Mouse (Mus musculus) midbrain, embryonic 12.5 days (tissue): ENCODE measurements at regions not wholly inside any gene's neighbourhood (a gene's known extent, or its start where the extent isn't known, plus 50 kb on each side); places are given as distances from the start of the nearest gene placed in this dataset.
A peak's percentile ranks its signal among the peaks of the same experiment; 100 is the strongest.

ENCODE experiments used
- ATAC-seq: fragments of 200-750 bp; cut with Nextera tagmentation; 2 replicates; pipeline ENCODE4 v1.8.0; 2017; ENCODE audit warnings: low read depth, moderate TSS enrichment, moderate library complexity; ENCODE audit not compliant: low FRiP score
- H3K27ac ChIP-seq: fragments of 300-500 bp; sonication (generic); replicated peaks from 2 replicates; pipeline ENCODE4 v1.5.1; 2016; ENCODE audit warnings: mild to moderate bottlenecking
- H3K27me3 ChIP-seq: fragments of 300-500 bp; sonication (generic); 2 replicates; pipeline ENCODE4 v1.6.1; 2016; ENCODE audit warnings: mild to moderate bottlenecking
- H3K36me3 ChIP-seq: fragments of 300-500 bp; sonication (generic); 2 replicates; pipeline ENCODE4 v1.6.1; 2016
- H3K4me1 ChIP-seq: fragments of 300-500 bp; sonication (generic); 2 replicates; pipeline ENCODE4 v1.6.1; 2016
- H3K4me2 ChIP-seq: fragments of 300-500 bp; sonication (generic); replicated peaks from 2 replicates; pipeline ENCODE4 v1.6.1; 2016; ENCODE audit warnings: mild to moderate bottlenecking, moderate library complexity
- H3K4me3 ChIP-seq: fragments of 300-500 bp; sonication (generic); 2 replicates; pipeline ENCODE4 v1.5.1; 2016; ENCODE audit warnings: mild to moderate bottlenecking
- H3K9ac ChIP-seq: fragments of 300-500 bp; sonication (generic); replicated peaks from 2 replicates; pipeline ENCODE4 v1.6.1; 2016; ENCODE audit warnings: mild to moderate bottlenecking, moderate library complexity
- H3K9me3 ChIP-seq: fragments of 300-500 bp; sonication (generic); 2 replicates; pipeline ENCODE4 v1.6.1; 2016; ENCODE audit warnings: mild to moderate bottlenecking
- WGBS: fragments of 180-500 bp; shearing (Covaris S2); methylation state at CpG from one replicate; pipeline ENCODE4 v1.1.7; 2016; 5-methylcytosine and 5-hydroxymethylcytosine counted together

- no peaks in the 10 kb centered on the region for H3K36me3 ChIP-seq
- ATAC-seq = no peak
- H3K27me3 ChIP-seq = no peaks in the 10 kb centered on the region
- H3K9me3 ChIP-seq = no peaks in the 10 kb centered on the region
- no peak overlapping the region for H3K27ac ChIP-seq
- no peak overlapping the region for H3K9ac ChIP-seq
- H3K4me2 ChIP-seq = no peak overlapping the region
- WGBS = 85% methylated on average over 2 of the region's 2 CpGs
- no peak overlapping the region for H3K4me3 ChIP-seq
- H3K4me1 ChIP-seq = no peaks in the 10 kb centered on the region
These were observed 330.9 kb upstream of the Mgat4c start for GRCm38 (mm10) chr10:101350198-101350897.

DNA sequence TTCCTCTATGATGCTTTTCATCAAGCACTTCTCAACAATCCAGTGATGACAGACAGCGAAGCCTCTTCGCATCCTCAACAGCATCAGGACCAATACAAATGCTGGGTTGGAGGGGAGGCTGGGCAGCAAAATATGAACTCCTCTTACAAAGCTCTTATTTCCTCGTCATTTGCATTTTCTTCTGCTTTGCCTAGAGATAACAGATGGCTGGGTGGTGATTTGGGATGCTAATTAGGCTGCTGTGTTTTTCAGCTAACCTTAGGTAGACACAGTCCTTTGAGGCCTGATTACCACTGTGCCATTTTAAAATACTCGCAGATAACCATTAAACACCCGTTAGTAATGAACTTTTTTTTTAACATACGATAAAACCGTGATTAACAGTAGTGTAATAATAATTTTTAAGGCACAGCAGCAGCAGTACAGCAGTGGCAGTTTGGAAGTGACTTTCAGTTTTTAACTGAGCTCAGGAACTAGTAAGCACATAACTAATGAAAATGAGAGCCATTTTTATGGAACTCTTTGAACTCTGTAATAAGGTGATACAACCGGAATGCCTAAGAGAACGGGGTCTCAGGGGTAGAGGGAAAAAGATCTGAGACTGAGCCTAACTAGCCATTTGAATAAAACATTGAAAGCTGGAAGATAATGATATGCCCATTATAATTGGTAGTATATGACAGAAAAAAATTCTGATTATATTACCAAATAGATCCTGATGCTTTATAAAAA lies 307.3 kb upstream of the Mgat4c start:
- H3K4me3 ChIP-seq = no peak overlapping the region
- no peaks in the 10 kb centered on the region for H3K9me3 ChIP-seq
- 61% methylated on average over 9 of the region's 9 CpGs for WGBS
- no peak overlapping the region for H3K9ac ChIP-seq
- H3K4me1 ChIP-seq = peaks cover 6% of the 10 kb centered on the region; the same call in 1 of the 2 replicates
- peak; percentile 95 for ATAC-seq
- H3K4me2 ChIP-seq = no peak overlapping the region
- peak overlapping the region; percentile 46; the same call in 1 of the 2 replicates for H3K27ac ChIP-seq
- H3K27me3 ChIP-seq = no peaks in the 10 kb centered on the region
- no peaks in the 10 kb centered on the region for H3K36me3 ChIP-seq

GRCm38 (mm10) chr10:101393416-101393815 lies 287.9 kb upstream of the Mgat4c start:
- WGBS = 68% methylated on average over 2 of the region's 2 CpGs
- Histone ChIP-seq H3K36me3 (no peaks in the 10 kb centered on the region), H3K27me3 (no peaks in the 10 kb centered on the region), H3K9ac (no peak overlapping the region), H3K4me3 (no peak overlapping the region), H3K9me3 (no peaks in the 10 kb centered on the region), H3K4me1 (peaks cover 2% of the 10 kb centered on the region; the same call in 1 of the 2 replicates), H3K27ac (no peak overlapping the region), H3K4me2 (no peak overlapping the region)
- ATAC-seq = no peak

DNA sequence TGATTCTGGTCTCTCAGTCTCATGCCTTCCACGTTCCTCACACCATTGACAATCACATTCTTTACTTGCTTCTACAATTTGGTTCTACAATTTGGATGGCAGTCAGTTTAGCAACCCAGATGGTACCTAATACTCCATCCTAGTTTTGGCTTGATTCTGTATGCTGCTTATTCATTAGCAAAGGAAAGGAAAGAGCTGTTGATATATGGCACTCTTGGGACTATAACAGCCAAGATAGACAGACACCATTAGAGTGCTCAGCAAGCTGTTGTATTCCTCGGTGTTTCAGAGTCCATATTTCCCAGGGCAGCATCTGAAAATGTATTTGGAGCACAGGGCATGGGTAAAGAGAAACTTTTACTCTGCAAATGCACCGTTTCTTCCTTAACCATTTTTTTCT lies 282.1 kb upstream of the Mgat4c start:
- H3K36me3 ChIP-seq = no peaks in the 10 kb centered on the region
- H3K9ac ChIP-seq = no peak overlapping the region
- WGBS = 85% methylated on average over 3 of the region's 3 CpGs
- no peak overlapping the region for H3K4me3 ChIP-seq
- H3K4me2 ChIP-seq = no peak overlapping the region
- no peak for ATAC-seq
- no peaks in the 10 kb centered on the region for H3K4me1 ChIP-seq
- H3K27me3 ChIP-seq = no peaks in the 10 kb centered on the region
- no peak overlapping the region for H3K27ac ChIP-seq
- H3K9me3 ChIP-seq = no peaks in the 10 kb centered on the region

- no peak overlapping the region for H3K4me3 ChIP-seq
- H3K27me3 ChIP-seq = no peaks in the 10 kb centered on the region
- no peaks in the 10 kb centered on the region for H3K4me1 ChIP-seq
- no peak overlapping the region for H3K4me2 ChIP-seq
- no peak overlapping the region for H3K27ac ChIP-seq
- H3K9me3 ChIP-seq = no peaks in the 10 kb centered on the region
- no peaks in the 10 kb centered on the region for H3K36me3 ChIP-seq
- ATAC-seq = no peak
- WGBS = 89% methylated on average over 6 of the region's 6 CpGs
- no peak overlapping the region for H3K9ac ChIP-seq
These were observed 266.0 kb upstream of the Mgat4c start for GRCm38 (mm10) chr10:101415262-101415661.

DNA sequence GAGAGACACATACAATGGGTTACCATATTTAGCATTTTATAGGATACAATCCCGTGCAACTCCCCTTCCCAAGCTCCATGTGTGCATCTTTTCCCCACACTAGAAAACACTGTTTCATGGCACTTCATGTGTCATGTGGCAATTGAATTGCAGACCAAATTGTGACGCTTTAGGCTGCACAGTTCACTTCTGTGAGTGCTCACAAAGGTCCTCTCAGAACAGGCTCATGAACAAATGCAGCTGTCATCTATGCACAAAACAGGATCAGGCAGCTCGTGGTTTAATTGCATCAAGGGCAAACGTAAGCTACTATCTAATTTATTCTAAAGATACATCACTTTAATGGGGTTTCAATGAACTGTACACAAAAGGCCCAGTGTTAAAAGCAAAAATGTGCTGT lies 258.7 kb upstream of the Mgat4c start:
- 65% methylated on average over 4 of the region's 4 CpGs for WGBS
- no peaks in the 10 kb centered on the region for H3K27me3 ChIP-seq
- H3K4me1 ChIP-seq = no peaks in the 10 kb centered on the region
- H3K4me3 ChIP-seq = no peak overlapping the region
- H3K9ac ChIP-seq = no peak overlapping the region
- H3K9me3 ChIP-seq = no peaks in the 10 kb centered on the region
- H3K36me3 ChIP-seq = no peaks in the 10 kb centered on the region
- peak; percentile 52; the same call in 1 of the 2 replicates for ATAC-seq
- no peak overlapping the region for H3K4me2 ChIP-seq
- no peak overlapping the region for H3K27ac ChIP-seq
